Mouse (Mus musculus) brain, embryonic 18.5 days (tissue): ENCODE measurements around the gene Aen.

Experiments used
- DNase-seq: peaks from one replicate; pipeline ENCODE4 v3.0.0-alpha.2; 2012; ENCODE audit warnings: low read depth, low spot score

Aen gene

DNA sequence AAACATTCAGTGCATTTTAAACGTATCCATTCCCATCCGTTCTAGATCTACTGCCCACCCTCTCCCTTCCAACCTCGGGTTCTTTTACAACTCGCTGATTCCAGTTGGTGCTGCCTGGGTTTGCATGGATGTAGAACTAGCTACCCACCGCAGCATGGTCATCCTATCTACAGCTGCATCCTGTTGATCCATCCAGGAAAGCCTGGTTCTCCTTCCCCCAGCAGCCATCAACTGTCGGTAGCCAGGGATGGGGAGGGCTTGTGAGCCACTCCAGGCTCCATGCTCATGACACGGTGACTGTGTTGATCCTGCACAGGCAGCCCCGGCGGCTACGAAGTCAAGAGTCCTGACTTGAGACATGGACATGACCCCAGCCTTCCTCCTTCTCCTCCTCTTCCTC is 1.7 kb upstream of the Aen start:
- no peak for DNase-seq

DNA sequence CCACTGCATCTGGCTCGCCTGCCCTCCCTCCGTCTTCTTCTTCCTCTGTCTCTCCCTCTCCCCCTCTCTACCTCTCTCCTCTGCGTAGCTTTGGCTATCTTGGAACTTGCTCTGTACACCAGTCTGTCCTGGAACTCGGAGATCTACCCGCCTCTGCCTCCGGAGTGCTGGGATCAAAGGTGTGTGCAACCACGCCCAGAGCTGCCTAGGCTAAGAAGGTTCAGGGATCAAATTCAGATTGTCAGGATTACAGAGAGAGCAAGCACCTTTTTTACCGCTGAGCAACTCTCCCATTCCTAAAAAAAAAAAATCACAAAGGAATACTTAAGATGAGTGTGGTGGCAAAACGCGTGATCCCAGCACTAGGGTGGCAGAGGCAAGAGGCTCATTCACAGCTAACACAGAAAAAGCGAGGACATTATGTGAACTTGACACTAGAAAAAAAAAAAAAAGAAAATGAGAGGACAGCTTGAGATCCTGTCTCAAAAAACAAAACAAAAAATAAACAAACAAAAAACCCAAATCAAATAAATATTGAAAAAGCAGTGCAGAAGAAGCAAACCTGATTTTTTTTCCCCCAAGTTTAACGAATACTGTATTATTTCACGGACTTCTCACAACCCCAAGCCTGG is 517 bp upstream of the Aen start:
- no peak for DNase-seq

DNA sequence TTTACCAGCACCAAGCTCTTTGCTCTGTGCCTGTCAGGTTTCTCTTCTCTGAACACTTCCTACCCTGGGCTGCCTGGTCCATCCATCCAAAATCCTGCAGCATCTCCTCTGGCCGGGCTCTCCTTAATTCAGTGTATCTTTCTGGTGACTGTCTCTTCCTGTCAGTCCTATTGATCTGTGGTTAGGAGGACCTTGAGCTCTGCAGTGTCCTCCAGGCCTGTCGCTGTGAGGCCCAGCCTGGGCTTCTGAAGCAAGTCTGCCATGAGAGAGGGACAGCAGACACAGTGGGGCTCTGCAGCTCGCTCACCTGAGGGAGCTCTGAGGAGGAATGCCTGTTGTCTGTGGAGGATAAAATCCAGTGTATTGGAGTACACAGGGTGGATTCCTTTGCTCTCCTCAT is 1.9 kb downstream of the Aen start:
- DNase-seq, result no peak

DNA sequence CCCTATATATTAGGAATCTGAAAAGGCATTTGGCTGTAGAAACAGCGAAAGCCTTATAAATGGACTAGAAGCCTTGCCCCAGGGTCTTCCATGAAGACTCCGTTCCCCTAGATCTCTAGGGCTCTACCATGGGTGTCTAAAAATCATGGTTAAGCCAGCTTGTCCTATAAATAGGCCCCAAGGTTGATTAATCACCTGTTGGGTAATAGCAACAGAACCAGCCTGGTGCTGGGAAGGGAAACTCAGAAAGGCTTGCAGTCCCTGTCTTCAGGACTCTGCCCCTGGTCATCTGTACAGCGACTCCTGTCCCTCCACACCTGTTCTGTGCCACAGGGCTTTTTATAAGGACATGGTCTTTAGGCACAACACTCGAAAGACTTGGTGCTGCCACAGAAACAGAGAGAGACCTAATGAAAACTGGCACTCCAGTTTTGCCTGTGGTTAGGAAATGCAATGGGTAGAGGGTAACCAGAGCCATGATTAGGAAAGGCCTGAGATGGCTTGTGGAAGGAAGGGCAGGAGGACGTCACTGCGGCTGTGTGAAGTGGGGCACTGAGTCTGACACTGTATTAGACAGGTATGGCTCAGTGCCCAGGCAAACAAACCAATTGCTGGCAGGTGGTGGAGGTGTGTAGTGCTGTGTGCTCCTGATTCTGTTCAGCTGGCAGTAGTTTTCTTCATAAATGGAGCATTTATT is 7.7 kb downstream of the Aen start:
- no peak for DNase-seq

DNA sequence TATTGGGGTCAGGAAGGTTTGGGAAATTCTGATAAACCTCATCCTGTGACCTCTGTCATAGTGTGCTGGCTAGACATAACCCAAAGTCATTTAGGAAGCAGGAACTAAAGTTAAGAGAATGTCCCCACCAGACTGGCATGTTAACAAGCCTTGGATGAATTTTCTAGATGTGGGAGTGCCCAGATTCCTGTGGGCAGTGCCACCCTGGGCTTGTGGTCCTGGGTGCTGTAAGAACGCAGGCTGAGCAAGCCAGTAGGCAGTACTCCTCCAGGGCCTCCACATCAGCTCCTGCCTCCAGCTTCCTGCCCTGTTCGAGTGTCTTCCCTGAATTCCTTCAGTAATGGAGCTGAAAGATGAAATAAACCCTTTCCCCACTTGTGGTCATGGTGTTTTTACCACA is 8.5 kb downstream of the Aen start:
- DNase-seq, result no peak

DNA sequence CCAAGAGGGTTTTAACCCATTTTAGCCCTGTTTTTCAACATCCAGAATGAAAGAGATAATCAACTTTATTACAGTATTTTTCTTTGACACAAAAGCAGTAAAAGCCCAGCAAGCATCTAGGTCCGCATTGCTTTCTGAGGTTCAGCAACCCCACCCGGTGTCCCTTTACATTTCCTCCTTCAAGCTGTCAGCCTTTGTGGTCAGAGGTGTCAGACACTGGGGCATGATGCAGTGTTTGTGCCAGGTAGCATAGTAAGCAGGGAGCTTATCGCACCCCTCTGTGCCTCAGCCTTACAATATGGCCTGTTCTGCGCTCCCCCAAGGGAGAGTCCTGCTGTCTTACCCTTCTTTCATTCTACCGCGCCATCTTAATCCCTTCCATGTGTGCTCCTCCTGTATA is 13.4 kb downstream of the Aen start:
- DNase-seq, result no peak

DNA sequence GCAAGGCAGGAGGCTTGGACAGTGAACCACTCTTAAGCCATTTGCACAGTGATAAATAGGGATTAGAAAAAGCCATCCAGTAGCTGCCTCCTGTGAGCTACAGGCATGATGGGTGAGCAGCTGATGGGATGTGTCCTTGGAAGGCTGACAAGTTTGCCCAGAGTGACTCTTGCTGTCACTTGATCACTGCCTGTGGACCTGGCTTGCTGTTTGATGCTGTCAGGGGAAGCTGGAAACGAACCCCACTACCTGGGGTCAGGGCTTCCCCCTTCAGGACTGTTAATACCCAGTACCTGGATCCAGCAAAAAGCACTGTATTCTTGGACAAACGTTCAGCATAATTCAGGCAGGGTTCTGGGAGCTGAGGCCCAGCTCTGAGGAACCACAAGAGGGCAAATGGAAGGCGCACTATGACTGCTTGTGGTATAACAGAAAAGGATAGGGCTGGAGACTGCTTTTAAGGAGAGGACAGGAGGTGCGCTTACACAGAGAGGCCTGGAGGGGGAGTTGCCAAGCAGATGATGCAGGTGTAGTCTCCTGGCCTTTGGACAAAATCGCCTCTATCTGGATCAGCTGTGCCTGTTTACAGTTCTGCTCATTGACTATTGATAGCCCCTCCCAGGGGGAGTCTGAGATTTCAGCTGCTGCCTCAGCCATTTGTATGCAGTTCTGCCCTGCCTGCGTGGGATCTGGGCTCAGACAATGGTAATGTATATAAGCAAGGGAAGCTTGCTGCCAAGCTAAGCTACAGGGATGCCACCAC is 14.9 kb downstream of the Aen start:
- no peak for DNase-seq

DNA sequence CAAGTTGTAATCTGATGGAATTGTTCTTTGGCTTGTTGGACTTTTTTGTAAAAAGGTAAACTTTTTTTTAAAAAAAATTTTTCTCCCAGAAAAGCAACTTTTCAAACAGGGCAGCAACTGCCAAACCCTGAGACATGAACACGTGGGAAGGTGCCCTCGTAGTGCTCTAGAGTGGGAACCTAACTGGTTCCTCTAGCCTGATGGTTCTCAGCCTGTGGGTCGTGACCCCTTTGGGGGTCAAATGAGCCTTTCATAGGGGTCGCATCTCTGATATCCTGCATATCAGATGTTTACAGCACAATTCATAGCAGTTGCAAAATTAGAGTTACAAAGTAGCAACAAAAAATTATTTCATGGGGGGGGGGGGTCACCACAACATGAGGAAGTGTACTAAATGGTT is 15.6 kb downstream of the Aen start:
- no peak for DNase-seq

DNA sequence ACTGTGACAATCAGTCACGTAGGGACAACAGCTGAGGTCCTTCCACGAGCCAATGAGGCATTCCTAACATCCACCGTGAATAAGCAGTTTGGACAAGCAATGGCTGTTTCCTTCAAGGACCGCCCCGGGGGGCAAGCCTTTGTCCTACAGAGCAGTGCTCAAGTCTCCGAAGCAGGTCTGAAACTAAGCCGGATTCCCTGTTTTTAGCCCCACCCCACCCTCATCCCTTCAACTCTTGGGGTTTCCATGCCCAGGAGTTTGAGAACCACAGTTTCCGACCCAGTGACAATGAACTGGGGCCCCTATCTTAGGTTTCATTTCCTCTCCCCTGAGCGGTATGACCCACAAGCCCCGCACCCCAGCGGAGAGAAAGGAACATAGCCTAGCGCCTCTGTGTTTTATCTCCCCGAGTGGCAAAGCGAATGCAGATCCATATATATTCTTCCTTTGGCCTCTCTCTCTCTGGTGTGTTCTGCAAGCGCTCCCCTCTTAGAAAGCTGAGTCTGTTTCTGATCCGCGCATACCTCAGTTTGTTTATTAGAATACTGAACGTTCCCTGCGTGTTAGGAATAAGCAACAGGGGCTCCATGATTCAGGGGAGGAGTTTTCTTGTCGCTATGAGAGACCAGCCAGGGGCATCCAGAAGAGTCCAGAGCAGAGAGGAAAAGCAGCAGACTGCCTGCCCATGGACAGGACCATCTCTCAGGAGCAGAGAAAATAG is 16.8 kb downstream of the Aen start:
- no peak for DNase-seq

DNA sequence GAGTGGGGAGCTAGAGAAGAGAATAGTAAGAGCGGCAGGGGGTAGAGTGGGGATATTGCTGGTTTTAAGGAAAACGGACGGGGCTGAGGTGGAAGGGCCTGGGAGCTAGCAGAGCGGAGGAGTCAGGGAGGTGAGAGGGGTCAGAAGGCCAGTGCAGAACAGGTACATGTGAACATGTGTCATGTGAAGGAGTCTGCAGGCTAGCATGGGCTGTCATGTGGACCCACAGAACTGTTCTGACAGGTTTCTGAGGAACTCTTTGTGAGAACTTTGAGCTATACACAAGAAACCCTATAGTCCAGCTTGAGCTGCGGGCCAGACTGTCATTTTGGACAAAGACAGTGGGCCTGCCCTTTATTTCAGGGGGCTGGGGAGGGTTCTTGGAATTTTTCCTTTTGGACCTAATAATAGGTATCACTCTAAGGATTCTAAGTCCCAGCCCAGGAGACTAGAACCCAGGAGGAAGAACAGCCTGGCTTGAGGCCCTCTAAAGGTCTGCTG is 17.4 kb downstream of the Aen start, which contains the start of gene Isg20:
TSS of gene Isg20 (plus strand) at position 451 of the 501 bp plus-strand sequence.
- no peak for DNase-seq

DNA sequence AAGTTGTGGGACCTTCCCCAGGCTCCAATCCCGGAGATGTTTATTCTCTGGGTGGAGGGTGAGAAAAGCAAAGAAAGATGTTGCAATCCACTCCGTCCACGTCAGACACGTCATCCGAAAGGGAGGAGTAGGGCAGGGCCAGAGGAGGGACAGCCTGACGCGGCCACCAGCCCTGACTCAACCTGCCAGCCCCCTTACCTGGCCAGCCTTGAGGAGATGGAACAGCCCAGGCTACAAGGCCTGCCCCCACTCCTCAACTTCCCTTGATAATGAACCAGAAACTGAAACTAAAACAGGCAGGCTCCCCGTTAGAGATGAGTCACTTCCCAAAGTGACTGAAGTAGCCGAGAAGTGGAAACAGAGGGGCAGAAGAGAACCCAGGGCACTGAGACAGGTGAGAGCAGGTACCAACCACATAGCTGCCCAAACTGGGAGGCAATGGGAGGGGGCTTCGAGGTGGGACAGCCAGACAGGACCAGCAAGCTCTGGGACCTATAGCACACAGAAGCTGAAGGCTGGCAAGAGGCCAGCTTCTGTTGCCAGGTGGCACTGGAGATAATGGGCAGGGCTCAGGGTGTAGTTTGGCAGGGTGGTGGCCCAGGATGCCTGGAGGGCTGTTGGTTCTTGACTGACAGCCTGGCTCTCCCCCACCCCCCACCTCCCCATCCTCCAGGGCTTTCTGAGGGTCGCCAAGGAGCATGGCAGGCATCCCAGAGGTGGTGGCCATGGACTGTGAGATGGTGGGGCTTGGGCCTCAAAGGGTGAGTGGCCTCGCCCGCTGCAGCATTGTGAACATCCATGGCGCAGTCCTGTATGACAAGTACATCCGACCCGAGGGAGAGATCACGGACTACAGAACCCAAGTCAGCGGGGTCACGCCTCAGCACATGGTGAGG is 18.2 kb downstream of the Aen start:
- no peak for DNase-seq

DNA sequence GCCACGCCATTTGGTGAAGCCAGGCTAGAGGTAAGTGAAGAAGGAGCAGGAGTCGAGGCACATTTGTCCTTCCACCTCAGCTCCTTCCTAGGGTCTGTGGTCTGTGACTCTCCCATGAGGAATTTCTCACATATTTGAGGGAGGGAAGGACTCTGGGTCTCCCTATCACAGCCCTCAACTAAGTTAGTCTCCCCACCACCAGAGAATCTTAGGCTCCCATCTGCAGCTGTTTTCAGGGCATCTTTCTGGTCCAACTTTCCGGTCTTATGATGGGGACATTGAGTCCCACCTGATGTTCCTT is 18.8 kb downstream of the Aen start:
- DNase-seq, result no peak

DNA sequence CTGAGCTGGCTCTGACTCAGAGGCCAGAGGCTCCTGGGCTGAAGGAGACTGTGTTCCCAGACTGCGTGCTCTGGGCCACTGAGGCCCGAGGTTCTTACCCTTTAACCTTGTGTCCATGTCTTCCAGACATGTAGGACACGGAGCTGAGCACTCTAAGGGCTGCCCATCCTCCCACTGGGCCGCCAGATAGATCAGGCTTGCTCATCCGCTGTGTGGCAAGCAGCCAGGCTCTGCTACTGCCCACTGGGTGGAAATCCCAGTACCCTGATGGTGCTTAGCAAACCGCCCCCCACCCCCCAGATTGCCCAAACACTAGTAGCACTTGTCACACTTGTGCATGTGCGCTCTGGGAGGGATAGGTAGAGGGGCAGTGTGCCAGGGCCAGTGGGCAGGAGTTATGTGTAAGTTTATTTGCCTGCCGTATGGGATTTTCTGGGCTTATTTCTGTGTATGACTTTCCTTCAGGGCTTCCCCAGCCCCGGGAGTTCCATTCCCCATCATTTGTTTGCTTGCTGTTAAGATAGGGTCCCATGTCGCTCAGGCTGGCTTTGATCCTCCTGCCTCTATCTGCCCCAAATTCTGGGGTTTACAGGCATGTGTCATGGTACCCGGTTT is 19.3 kb downstream of the Aen start:
- no peak for DNase-seq

DNA sequence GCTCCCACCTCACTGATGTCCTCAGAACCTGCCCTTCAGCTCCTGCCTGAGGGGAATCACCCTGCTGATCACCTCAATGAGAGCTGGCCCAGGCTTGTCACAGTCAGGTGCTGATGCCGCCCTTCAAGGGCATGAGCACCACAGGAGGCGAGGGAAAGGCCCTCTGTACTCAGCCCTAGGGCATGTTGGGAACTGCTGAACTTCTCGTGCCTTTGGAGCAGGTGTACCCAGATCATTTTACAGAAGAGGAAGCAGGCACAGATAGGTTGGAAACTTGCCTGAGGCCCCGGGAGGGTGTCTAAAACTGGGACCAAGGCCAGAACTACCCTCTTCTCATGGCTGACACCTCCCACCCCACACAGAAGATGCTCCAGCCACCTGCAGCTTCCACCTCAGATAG is 23.0 kb downstream of the Aen start:
- DNase-seq, result no peak

DNA sequence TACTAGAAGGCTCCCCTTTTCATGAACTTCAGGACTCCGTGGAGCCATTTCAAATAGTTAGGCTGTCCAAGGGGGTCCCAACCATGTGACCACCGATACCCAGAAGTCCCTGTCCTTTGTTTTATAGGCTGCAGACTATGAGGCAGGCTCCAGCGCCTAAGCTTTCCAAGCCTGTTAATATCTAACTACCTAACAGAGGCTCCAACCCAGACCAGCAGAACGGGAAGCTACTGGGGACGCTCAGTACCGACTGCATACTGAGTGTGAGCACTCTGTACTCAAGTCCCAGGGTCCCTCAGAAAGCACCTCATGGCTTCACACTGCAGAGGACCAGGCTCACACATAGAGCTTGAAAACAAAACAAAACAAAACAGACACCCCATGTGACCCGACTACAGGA is 26.9 kb downstream of the Aen start:
- no peak for DNase-seq

DNA sequence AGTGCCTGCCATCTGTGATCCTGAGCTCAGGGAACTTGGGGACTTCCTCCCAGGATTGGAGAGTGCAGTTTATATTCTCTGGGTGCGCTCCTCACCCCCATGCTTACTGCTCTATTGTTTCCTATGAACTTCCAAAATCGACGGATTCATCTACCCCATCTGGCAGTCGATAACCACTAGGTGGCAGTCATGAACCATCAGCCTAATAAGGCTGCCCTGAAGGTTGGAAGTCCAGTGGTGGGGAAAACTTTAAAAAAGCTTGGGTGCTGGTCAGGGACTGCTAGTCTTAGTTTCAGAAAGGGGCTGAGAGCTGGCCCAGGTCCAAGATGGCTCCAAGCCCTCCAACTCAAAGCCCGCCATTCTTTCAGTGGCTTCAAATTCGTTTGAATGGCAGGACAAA is 28.6 kb downstream of the Aen start:
- DNase-seq, result peak; percentile 36

DNA sequence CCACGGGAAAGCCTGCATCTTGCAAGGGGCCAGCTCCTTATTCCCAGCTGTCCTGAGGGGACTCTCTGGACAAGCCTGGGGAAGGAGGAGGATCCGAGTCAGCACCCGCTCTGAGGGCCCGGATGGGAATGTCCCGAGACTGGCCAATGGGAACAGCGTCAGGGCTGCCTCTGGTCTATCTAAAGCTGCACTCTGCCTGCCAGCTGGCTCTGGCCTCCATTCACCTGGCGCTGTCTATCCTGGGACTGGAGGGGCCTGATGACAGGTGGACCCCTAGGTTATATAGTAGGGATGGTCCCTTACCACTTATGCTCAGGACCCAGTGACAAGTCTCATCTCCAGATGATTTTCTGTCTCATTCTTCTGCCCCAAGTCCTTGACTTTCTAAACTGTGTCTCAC is 29.1 kb downstream of the Aen start:
- DNase-seq, result no peak

DNA sequence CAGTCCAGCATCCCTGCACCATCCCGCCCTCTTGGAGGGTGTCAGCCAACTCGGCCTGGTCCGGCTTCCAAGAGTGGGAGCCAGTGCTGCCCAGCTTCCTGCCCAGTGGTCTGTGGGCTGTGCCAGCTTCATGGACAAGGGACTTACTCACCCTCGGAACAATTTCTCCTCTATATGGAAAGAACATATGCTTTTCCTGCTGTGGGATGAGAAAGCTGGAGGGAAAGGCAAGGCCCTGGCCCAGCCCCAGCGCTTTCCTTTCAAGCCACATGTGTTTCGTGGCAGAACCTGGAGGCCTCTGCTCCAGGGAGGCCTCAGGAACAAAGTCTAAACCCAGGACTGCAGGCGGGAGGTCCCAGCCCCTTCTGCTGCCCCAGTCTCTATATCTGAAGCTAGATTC is 30.0 kb downstream of the Aen start:
- DNase-seq, result no peak

DNA sequence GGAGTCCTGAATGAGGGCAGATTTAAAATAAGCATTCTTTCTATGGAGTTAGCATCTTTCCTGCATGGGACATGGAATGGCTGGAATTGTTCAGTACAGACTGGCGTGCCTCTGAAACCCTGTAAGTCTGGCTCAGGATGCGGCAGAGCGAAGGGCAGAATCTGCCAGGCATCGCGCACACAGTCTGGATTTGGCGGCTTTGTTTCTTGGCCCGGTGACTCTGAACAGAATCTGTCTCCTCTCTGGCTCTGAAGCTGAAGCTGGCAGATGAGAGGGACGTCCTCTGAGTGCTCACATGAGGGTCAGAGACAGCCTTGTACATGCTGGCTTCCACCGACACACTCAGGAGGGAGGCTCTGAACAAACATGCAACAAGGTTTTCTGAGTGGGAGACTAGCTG is 30.5 kb downstream of the Aen start:
- DNase-seq, result no peak

DNA sequence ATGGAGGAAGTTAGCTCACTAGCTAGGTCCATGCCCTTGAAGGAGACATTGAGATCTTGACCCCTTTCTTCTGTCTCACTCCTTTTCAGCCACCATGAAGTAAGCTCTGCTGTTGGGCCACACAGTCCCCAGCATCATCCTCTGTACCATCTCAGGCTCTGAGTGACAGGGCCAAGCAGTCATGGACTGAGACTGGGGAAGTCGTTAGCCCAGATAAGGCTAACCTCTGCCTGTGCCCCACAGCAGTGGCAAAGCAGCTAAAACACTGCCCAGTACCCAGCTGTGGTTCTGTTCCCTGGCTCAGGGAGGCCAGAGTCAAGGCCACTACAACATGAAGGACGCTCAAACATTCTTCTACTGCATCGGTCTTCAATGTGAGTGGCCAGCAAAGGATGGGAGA is 31.6 kb downstream of the Aen start:
- DNase-seq, result no peak
